In the genomic region with DNA sequence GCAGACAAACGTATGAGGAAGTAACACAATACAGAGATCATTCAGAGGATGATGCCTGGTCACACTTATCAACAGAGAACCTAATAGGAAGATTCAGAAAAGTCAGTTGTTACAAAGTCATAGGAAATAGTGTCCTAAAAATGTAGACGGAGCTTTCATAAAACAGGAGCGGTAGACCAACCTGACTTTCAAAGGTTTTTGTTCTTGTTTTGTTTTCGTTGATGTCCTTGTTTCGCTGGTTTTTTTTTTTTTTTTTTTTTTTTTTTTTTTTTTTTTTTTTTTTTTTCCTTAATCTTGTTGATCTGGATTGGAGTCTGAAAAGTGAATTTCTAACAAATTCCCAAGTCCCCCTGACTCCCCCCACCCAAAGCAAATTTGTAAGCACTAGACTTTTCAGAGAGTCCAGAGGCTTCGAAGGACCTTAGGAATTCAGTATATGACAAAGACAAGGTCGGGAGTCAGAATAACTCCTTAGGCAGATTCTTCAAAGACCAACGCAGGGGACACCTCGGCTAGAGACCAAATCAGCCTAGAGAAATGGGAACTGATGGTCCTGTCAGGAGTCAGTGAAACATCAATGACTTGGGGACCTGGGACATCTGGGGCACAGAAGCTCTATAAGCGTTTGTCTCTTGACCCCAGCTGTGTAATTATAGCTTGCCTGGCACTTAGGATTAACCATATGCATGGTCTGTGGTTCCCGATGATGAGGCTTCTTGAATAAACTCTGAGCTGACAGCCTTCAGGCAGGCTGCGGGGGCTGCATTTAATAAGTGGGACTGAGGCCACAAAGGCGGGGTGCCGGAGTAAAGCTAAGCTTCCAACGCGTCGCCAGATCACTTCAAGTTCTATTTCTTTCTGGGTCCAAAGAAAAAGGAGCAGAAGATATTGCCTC, we compare ENCODE assay signal across 13 mouse cellular contexts.
DNase-seq lines count a peak whose midpoint lies in the region; ATAC-seq and TF ChIP-seq lines count a peak whose summit lies in the region.
"Had no signal": no experiment of that assay in that cellular context is flagged by ENCODE, and none has a peak within 500 bp of the region (broad histone marks: within the 10 kb centered on the region; RNA-seq: fewer than 3 reads in every experiment).

No protein-coding gene starts in this region.

- H3K4me3 ChIP-seq in kidney, embryonic 14.5 days (ENCODE audit: low read length), result no peak overlapping the region
- H3K4me3 ChIP-seq in forebrain, embryonic 13.5 days, result no peak overlapping the region
- H3K4me3 ChIP-seq in limb, embryonic 11.5 days (ENCODE audit: low read depth, low read length), result no peak overlapping the region
- H3K4me3 ChIP-seq in neural tube, embryonic 14.5 days (ENCODE audit: low read depth, low read length), result no peak overlapping the region
- no peak overlapping the region for H3K4me3 ChIP-seq in cerebellum, adult 2 months (replicated peaks; ENCODE audit: insufficient read depth, low read depth, low read length)
- H3K4me3 ChIP-seq: lung, embryonic 15.5 days had no signal

- H3K4me2 ChIP-seq in kidney, embryonic 14.5 days (replicated peaks; ENCODE audit: low read depth, low read length), result no peak overlapping the region
- H3K4me2 ChIP-seq in forebrain, embryonic 13.5 days, result peak overlapping the region; percentile 27
- H3K4me2 ChIP-seq in limb, embryonic 11.5 days (ENCODE audit: low read depth, severe bottlenecking), result no peak overlapping the region
- no peak overlapping the region for H3K4me2 ChIP-seq in neural tube, embryonic 14.5 days (ENCODE audit: low read depth, low read length)
- H3K4me2 ChIP-seq: lung, embryonic 15.5 days had no signal

- TF ChIP-seq CTCF in cerebellum, adult 2 months (IDR thresholded peaks at IDR 0.05; ENCODE audit: borderline replicate concordance, insufficient read depth, low read depth, low read length), result no peak

- H3K4me1 ChIP-seq in kidney, embryonic 14.5 days (ENCODE audit: control insufficient read depth, insufficient read depth, low read length), result no peaks in the 10 kb centered on the region
- H3K4me1 ChIP-seq in forebrain, embryonic 13.5 days, result peaks cover 20% of the 10 kb centered on the region; the same call in 1 of the 2 replicates
- H3K4me1 ChIP-seq in limb, embryonic 11.5 days (ENCODE audit: control insufficient read depth, insufficient read depth, low read length), result no peaks in the 10 kb centered on the region
- 0 out of 2 replicates have a peak, but pooled peaks cover 2% of the 10 kb centered on the region for H3K4me1 ChIP-seq in neural tube, embryonic 14.5 days (ENCODE audit: control insufficient read depth, insufficient read depth, low read length)
- no peaks in the 10 kb centered on the region for H3K4me1 ChIP-seq in cerebellum, adult 2 months (ENCODE audit: control insufficient read depth, insufficient read depth, low read length)
- H3K4me1 ChIP-seq: lung, embryonic 15.5 days had no signal

- DNase-seq in kidney, postnatal 25 days, result no peak
- DNase-seq in limb, embryonic 11.5 days (ENCODE audit: low spot score), result peak; percentile 29
- DNase-seq in right cerebral cortex, postnatal 25 days, result no peak
- DNase-seq in cerebellum, adult 2 months, result no peak
- DNase-seq in spleen, adult 18-20 months, result no peak
- DNase-seq: cerebellum, postnatal 36 days; gastrocnemius, postnatal 10 days; kidney, postnatal 10 days had no signal

- no peak overlapping the region for H3K27ac ChIP-seq in kidney, embryonic 14.5 days (ENCODE audit: low read depth, low read length)
- peak overlapping the region; percentile 4; the same call in 1 of the 2 replicates for H3K27ac ChIP-seq in forebrain, embryonic 13.5 days
- no peak overlapping the region for H3K27ac ChIP-seq in limb, embryonic 11.5 days (replicated peaks; ENCODE audit: low read depth, low read length)
- H3K27ac ChIP-seq in neural tube, embryonic 14.5 days (ENCODE audit: low read depth, low read length), result no peak overlapping the region
- no peak overlapping the region for H3K27ac ChIP-seq in cerebellum, adult 2 months (ENCODE audit: insufficient read depth, low read length)
- H3K27ac ChIP-seq: lung, embryonic 15.5 days had no signal

- WGBS in kidney, embryonic 14.5 days, result 66% methylated on average over 17 of the region's 17 CpGs
- 52% methylated on average over 17 of the region's 17 CpGs for WGBS in forebrain, embryonic 13.5 days
- 42% methylated on average over 17 of the region's 17 CpGs for WGBS in limb, embryonic 11.5 days
- WGBS in neural tube, embryonic 14.5 days, result 47% methylated on average over 17 of the region's 17 CpGs
- WGBS in cerebellum, adult 2 months, result 71% methylated on average over 17 of the region's 17 CpGs

- no peaks in the 10 kb centered on the region for H3K36me3 ChIP-seq in kidney, embryonic 14.5 days (ENCODE audit: control insufficient read depth, insufficient read depth, low read length)
- no peaks in the 10 kb centered on the region for H3K36me3 ChIP-seq in forebrain, embryonic 13.5 days (ENCODE audit: poor library complexity, severe bottlenecking)
- H3K36me3 ChIP-seq in limb, embryonic 11.5 days (ENCODE audit: control insufficient read depth, insufficient read depth, low read length), result no peaks in the 10 kb centered on the region
- no peaks in the 10 kb centered on the region for H3K36me3 ChIP-seq in neural tube, embryonic 14.5 days (ENCODE audit: control insufficient read depth, insufficient read depth, low read length)
- H3K36me3 ChIP-seq: lung, embryonic 15.5 days had no signal

- H3K9me3 ChIP-seq in kidney, embryonic 14.5 days (ENCODE audit: control insufficient read depth, low read length), result no peaks in the 10 kb centered on the region; the same call in 1 of the 2 replicates
- H3K9me3 ChIP-seq in forebrain, embryonic 13.5 days (replicated peaks), result no peaks in the 10 kb centered on the region
- no peaks in the 10 kb centered on the region for H3K9me3 ChIP-seq in limb, embryonic 11.5 days (ENCODE audit: control insufficient read depth, low read length)
- no peaks in the 10 kb centered on the region for H3K9me3 ChIP-seq in neural tube, embryonic 14.5 days (ENCODE audit: control insufficient read depth, low read length)
- H3K9me3 ChIP-seq: lung, embryonic 15.5 days had no signal

- no peaks in the 10 kb centered on the region for H3K27me3 ChIP-seq in kidney, embryonic 14.5 days (ENCODE audit: control insufficient read depth, insufficient read depth, low read length)
- no peaks in the 10 kb centered on the region for H3K27me3 ChIP-seq in forebrain, embryonic 13.5 days
- no peaks in the 10 kb centered on the region for H3K27me3 ChIP-seq in limb, embryonic 11.5 days (ENCODE audit: control insufficient read depth, insufficient read depth, low read length)
- H3K27me3 ChIP-seq in neural tube, embryonic 14.5 days (ENCODE audit: control insufficient read depth, insufficient read depth, low read length), result no peaks in the 10 kb centered on the region
- no peaks in the 10 kb centered on the region for H3K27me3 ChIP-seq in cerebellum, adult 2 months (ENCODE audit: control insufficient read depth, insufficient read depth, low read length)
- H3K27me3 ChIP-seq: lung, embryonic 15.5 days; Patski had no signal

- 0 out of 2 replicates have a peak, but pooled peaks have one; percentile 46 for ATAC-seq in kidney, embryonic 14.5 days (ENCODE audit: low FRiP score, low TSS enrichment)
- peak; percentile 67 for ATAC-seq in forebrain, embryonic 13.5 days
- ATAC-seq in limb, embryonic 11.5 days (ENCODE audit: insufficient number of reproducible peaks, low FRiP score, low TSS enrichment, low read depth), result no peak
- ATAC-seq in neural tube, embryonic 14.5 days (ENCODE audit: low read depth), result peak; percentile 46; the same call in 1 of the 2 replicates
- ATAC-seq: Patski had no signal

- TF ChIP-seq POLR2A in cerebellum, adult 2 months (IDR thresholded peaks at IDR 0.05; ENCODE audit: borderline replicate concordance, insufficient read depth, low read length), result no peak

- no peak overlapping the region for H3K9ac ChIP-seq in kidney, embryonic 14.5 days (ENCODE audit: low read depth, low read length)
- peak overlapping the region; percentile 13; the same call in 1 of the 2 replicates for H3K9ac ChIP-seq in forebrain, embryonic 13.5 days
- H3K9ac ChIP-seq in limb, embryonic 11.5 days (ENCODE audit: low read length), result no peak overlapping the region
- H3K9ac ChIP-seq in neural tube, embryonic 14.5 days (replicated peaks; ENCODE audit: low read depth, low read length), result no peak overlapping the region
- H3K9ac ChIP-seq: lung, embryonic 15.5 days had no signal
